Mouse (Mus musculus): Measurements from ENCODE around the gene Gm17490. TPM values are rescaled to one million over a fixed set of nuclear protein-coding genes. Genes with fewer than 3 reads are reported as not detected.

Gm17490 gene
- polyA plus RNA-seq (2015; fragmentation: Nextera tagmentation; extraction: Ambion mirVana), result not detected in 2 replicates

GRCm38 (mm10) chr2:11625890-11626289, at the start of gene Gm17490:
Gm17490 (minus strand) TSS chr2:11626264.
- Histone ChIP-seq H3K9me3 (replicated peaks; ENCODE audit: control insufficient read depth, low read length) (no peaks in the 10 kb centered on the region), H3K4me3 (replicated peaks; ENCODE audit: low read length) (no peak within 1 kb of the TSS), H3K27ac (ENCODE audit: low read length) (no peak within 1 kb of the TSS), H3K9ac (ENCODE audit: low read length) (no peak within 1 kb of the TSS), H3K4me1 (ENCODE audit: control insufficient read depth, insufficient read depth, low read length) (no peaks in the 10 kb centered on the region), H3K27me3 (ENCODE audit: control insufficient read depth, insufficient read depth, low read length) (no peaks in the 10 kb centered on the region), H3K4me2 (ENCODE audit: low read depth, low read length) (no peak within 1 kb of the TSS), H3K36me3 (ENCODE audit: control insufficient read depth, insufficient read depth, low read length) (no peaks in the 10 kb centered on the region)
- WGBS, result 91% methylated on average over 5 of the region's 5 CpGs
- no peak for ATAC-seq (ENCODE audit: insufficient read depth, low FRiP score)

DNA sequence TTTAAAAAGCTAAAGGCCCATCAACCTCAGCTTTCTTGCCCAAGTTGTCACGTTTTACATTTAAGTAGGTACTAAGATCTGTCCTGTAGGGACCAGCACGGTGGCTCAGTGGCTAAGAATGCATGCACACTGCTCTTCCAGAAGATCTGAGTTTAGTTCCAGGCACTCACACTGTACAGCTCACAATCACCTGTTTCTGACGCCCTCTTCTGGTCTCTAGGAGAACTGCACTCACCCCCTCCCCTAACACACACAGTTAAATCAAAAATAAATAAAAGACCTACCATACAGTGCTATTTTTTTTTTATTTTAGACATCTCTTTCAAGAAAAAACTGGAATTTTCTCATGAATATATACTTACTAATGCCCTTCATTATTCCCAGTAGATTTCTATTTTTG, 46.1 kb upstream of the Gm17490 start:
- Histone ChIP-seq H3K27ac (ENCODE audit: low read length) (no peak overlapping the region), H3K9ac (ENCODE audit: low read length) (no peak overlapping the region), H3K4me1 (ENCODE audit: control insufficient read depth, insufficient read depth, low read length) (no peaks in the 10 kb centered on the region), H3K27me3 (ENCODE audit: control insufficient read depth, insufficient read depth, low read length) (no peaks in the 10 kb centered on the region), H3K36me3 (ENCODE audit: control insufficient read depth, insufficient read depth, low read length) (no peaks in the 10 kb centered on the region), H3K4me3 (replicated peaks; ENCODE audit: low read length) (no peak overlapping the region), H3K4me2 (ENCODE audit: low read depth, low read length) (no peak overlapping the region), H3K9me3 (replicated peaks; ENCODE audit: control insufficient read depth, low read length) (no peaks in the 10 kb centered on the region)
- no peak for ATAC-seq (ENCODE audit: insufficient read depth, low FRiP score)
- WGBS, result 24% methylated on average over 3 of the region's 3 CpGs

GRCm38 (mm10) chr2:11665326-11665725, 39.3 kb upstream of the Gm17490 start:
- Histone ChIP-seq H3K4me1 (ENCODE audit: control insufficient read depth, insufficient read depth, low read length) (no peaks in the 10 kb centered on the region), H3K4me2 (ENCODE audit: low read depth, low read length) (no peak overlapping the region), H3K4me3 (replicated peaks; ENCODE audit: low read length) (no peak overlapping the region), H3K9me3 (replicated peaks; ENCODE audit: control insufficient read depth, low read length) (no peaks in the 10 kb centered on the region), H3K27ac (ENCODE audit: low read length) (no peak overlapping the region), H3K27me3 (ENCODE audit: control insufficient read depth, insufficient read depth, low read length) (no peaks in the 10 kb centered on the region), H3K9ac (ENCODE audit: low read length) (no peak overlapping the region), H3K36me3 (ENCODE audit: control insufficient read depth, insufficient read depth, low read length) (no peaks in the 10 kb centered on the region)
- no peak for ATAC-seq (ENCODE audit: insufficient read depth, low FRiP score)
- 89% methylated on average over 3 of the region's 3 CpGs for WGBS

DNA sequence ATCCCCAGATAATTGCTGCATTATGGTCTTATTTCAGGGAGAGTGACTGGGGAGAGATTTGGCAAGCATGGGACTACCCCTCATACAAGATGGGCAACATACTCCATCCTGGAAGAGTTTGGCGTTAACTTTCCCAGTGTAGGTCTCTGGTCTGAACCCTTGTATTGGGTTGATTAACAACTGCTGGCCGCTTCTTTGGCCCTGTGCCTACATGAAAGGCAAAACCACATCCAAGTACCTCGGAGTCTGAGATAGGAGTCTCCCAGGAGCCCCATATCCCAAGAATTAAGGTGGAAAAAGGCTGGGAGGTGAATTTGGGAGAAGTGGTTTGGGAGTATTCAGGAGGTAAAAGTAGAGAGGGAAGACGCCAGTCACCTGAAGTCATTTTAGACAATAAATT, 38.7 kb upstream of the Gm17490 start:
- no peaks in the 10 kb centered on the region for H3K4me1 ChIP-seq (ENCODE audit: control insufficient read depth, insufficient read depth, low read length)
- no peak for ATAC-seq (ENCODE audit: insufficient read depth, low FRiP score)
- H3K4me2 ChIP-seq (ENCODE audit: low read depth, low read length), result no peak overlapping the region
- H3K27ac ChIP-seq (ENCODE audit: low read length), result no peak overlapping the region
- 76% methylated on average over 4 of the region's 4 CpGs for WGBS
- H3K4me3 ChIP-seq (replicated peaks; ENCODE audit: low read length), result no peak overlapping the region
- no peaks in the 10 kb centered on the region for H3K9me3 ChIP-seq (replicated peaks; ENCODE audit: control insufficient read depth, low read length)
- H3K27me3 ChIP-seq (ENCODE audit: control insufficient read depth, insufficient read depth, low read length), result no peaks in the 10 kb centered on the region
- no peaks in the 10 kb centered on the region for H3K36me3 ChIP-seq (ENCODE audit: control insufficient read depth, insufficient read depth, low read length)
- H3K9ac ChIP-seq (ENCODE audit: low read length), result no peak overlapping the region

DNA sequence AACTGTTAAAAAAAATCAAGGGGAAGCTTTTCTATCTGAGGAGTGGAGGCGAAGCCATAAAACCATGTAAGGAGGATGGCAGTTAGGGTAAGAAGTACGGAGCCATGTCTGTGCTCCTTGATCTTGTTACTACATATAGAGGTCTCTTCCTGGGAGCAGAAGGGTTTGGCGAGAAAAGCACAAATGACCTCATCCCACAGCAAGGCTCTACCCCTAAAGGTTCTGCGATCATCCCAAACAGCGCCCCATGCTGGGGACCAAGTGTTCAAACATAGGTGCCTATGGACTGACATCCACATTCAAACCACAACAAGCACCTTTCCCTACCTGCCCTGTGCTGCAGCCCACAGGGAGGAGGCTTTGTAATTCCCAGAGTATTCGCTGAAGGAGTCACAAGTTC, 38.3 kb upstream of the Gm17490 start:
- Histone ChIP-seq H3K4me1 (ENCODE audit: control insufficient read depth, insufficient read depth, low read length) (no peaks in the 10 kb centered on the region), H3K9ac (ENCODE audit: low read length) (no peak overlapping the region), H3K27me3 (ENCODE audit: control insufficient read depth, insufficient read depth, low read length) (no peaks in the 10 kb centered on the region), H3K4me2 (ENCODE audit: low read depth, low read length) (peak overlapping the region; percentile 42), H3K27ac (ENCODE audit: low read length) (no peak overlapping the region), H3K9me3 (replicated peaks; ENCODE audit: control insufficient read depth, low read length) (no peaks in the 10 kb centered on the region), H3K36me3 (ENCODE audit: control insufficient read depth, insufficient read depth, low read length) (no peaks in the 10 kb centered on the region), H3K4me3 (replicated peaks; ENCODE audit: low read length) (peak overlapping the region; percentile 7)
- ATAC-seq (ENCODE audit: insufficient read depth, low FRiP score), result no peak
- WGBS, result 41% methylated on average over 6 of the region's 6 CpGs

GRCm38 (mm10) chr2:11663961-11664360, 37.9 kb upstream of the Gm17490 start:
- no peaks in the 10 kb centered on the region for H3K27me3 ChIP-seq (ENCODE audit: control insufficient read depth, insufficient read depth, low read length)
- 4% methylated on average over 10 of the region's 10 CpGs for WGBS
- H3K4me3 ChIP-seq (replicated peaks; ENCODE audit: low read length), result peak overlapping the region; percentile 7
- H3K9me3 ChIP-seq (replicated peaks; ENCODE audit: control insufficient read depth, low read length), result no peaks in the 10 kb centered on the region
- H3K4me1 ChIP-seq (ENCODE audit: control insufficient read depth, insufficient read depth, low read length), result no peaks in the 10 kb centered on the region
- H3K9ac ChIP-seq (ENCODE audit: low read length), result no peak overlapping the region
- no peaks in the 10 kb centered on the region for H3K36me3 ChIP-seq (ENCODE audit: control insufficient read depth, insufficient read depth, low read length)
- no peak overlapping the region for H3K27ac ChIP-seq (ENCODE audit: low read length)
- H3K4me2 ChIP-seq (ENCODE audit: low read depth, low read length), result peak overlapping the region; percentile 42
- ATAC-seq (ENCODE audit: insufficient read depth, low FRiP score), result no peak

DNA sequence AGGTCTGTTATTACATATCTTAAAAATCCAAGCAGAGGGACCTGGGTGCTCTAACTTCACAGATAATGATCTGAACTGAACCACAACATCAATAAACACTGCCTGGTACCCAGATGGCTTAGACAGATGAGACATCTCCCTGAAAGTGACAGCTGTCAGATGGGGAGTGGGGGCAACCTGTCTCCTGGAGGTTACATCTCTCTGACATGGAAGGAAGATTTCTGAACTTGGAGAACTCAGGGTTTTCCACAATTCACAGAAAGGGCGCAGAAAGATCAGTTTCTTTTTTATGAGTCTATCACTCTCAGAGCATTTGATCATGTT, 36.8 kb upstream of the Gm17490 start:
- no peaks in the 10 kb centered on the region for H3K36me3 ChIP-seq (ENCODE audit: control insufficient read depth, insufficient read depth, low read length)
- no peak overlapping the region for H3K27ac ChIP-seq (ENCODE audit: low read length)
- no peak overlapping the region for H3K4me3 ChIP-seq (replicated peaks; ENCODE audit: low read length)
- H3K9ac ChIP-seq (ENCODE audit: low read length), result no peak overlapping the region
- no peak overlapping the region for H3K4me2 ChIP-seq (ENCODE audit: low read depth, low read length)
- no peaks in the 10 kb centered on the region for H3K4me1 ChIP-seq (ENCODE audit: control insufficient read depth, insufficient read depth, low read length)
- H3K9me3 ChIP-seq (replicated peaks; ENCODE audit: control insufficient read depth, low read length), result no peaks in the 10 kb centered on the region
- H3K27me3 ChIP-seq (ENCODE audit: control insufficient read depth, insufficient read depth, low read length), result no peaks in the 10 kb centered on the region
- no peak for ATAC-seq (ENCODE audit: insufficient read depth, low FRiP score)
- 90% methylated on average over 1 of the region's 1 CpGs for WGBS

- no peaks in the 10 kb centered on the region for H3K36me3 ChIP-seq (ENCODE audit: control insufficient read depth, insufficient read depth, low read length)
- H3K9me3 ChIP-seq (replicated peaks; ENCODE audit: control insufficient read depth, low read length), result no peaks in the 10 kb centered on the region
- WGBS, result 82% methylated on average over 6 of the region's 6 CpGs
- H3K9ac ChIP-seq (ENCODE audit: low read length), result no peak overlapping the region
- H3K4me1 ChIP-seq (ENCODE audit: control insufficient read depth, insufficient read depth, low read length), result no peaks in the 10 kb centered on the region
- no peak overlapping the region for H3K4me3 ChIP-seq (replicated peaks; ENCODE audit: low read length)
- no peak overlapping the region for H3K27ac ChIP-seq (ENCODE audit: low read length)
- no peak overlapping the region for H3K4me2 ChIP-seq (ENCODE audit: low read depth, low read length)
- H3K27me3 ChIP-seq (ENCODE audit: control insufficient read depth, insufficient read depth, low read length), result no peaks in the 10 kb centered on the region
- ATAC-seq (ENCODE audit: insufficient read depth, low FRiP score), result no peak
These were observed 36.3 kb upstream of the Gm17490 start for GRCm38 (mm10) chr2:11662143-11662906.

DNA sequence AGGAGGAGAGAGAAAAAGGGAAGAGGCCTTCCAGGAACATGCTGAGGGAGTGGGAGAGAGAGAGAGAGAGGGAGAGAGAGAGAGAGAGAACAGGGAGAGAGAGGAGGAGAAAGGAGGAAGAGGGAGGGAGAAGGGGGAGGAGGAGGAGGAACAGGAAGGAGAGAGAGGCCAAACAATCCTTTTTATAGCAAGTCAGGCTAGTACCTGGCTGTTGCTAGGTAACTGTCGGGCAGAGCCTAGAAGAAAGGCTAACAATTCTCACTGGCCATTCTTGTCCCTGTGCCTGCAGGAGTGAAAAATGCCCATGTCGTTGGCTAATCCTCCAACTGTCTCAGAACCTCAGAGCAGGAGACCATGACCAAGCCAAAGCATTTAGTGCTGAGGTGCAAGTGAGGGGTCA, 33.2 kb upstream of the Gm17490 start:
- H3K4me1 ChIP-seq (ENCODE audit: control insufficient read depth, insufficient read depth, low read length), result no peaks in the 10 kb centered on the region
- 39% methylated on average over 2 of the region's 2 CpGs for WGBS
- no peak for ATAC-seq (ENCODE audit: insufficient read depth, low FRiP score)

More for the DNA sequence above, 33.2 kb upstream of the Gm17490 start:
- H3K36me3 ChIP-seq (ENCODE audit: control insufficient read depth, insufficient read depth, low read length), result no peaks in the 10 kb centered on the region
- H3K9me3 ChIP-seq (replicated peaks; ENCODE audit: control insufficient read depth, low read length), result no peaks in the 10 kb centered on the region
- H3K4me2 ChIP-seq (ENCODE audit: low read depth, low read length), result no peak overlapping the region
- no peak overlapping the region for H3K4me3 ChIP-seq (replicated peaks; ENCODE audit: low read length)
- no peak overlapping the region for H3K9ac ChIP-seq (ENCODE audit: low read length)
- H3K27me3 ChIP-seq (ENCODE audit: control insufficient read depth, insufficient read depth, low read length), result no peaks in the 10 kb centered on the region
- H3K27ac ChIP-seq (ENCODE audit: low read length), result no peak overlapping the region
